Mouse (Mus musculus): Measurements from ENCODE around the gene Akap6. TPM values are rescaled to one million over a fixed set of nuclear protein-coding genes. Genes with fewer than 3 reads are reported as not detected.

The Akap6 gene
- polyA plus RNA-seq, 2 experiments, result under 0.01 to 0.01 TPM

- Histone ChIP-seq H3K4me1 (replicated peaks; ENCODE audit: control insufficient read depth in 2 of 2, insufficient read depth in 2 of 2, low read length in 1 of 2) (no peaks in the 10 kb centered on the region), H3K27ac (no peak overlapping the region), H3K27me3 (ENCODE audit: control insufficient read depth, insufficient read depth, low read length) (no peaks in the 10 kb centered on the region), H3K4me2 (ENCODE audit: low read depth) (no peak overlapping the region), H3K36me3 (replicated peaks; ENCODE audit: control insufficient read depth, insufficient read depth, low read depth) (no peaks in the 10 kb centered on the region), H3K4me3 (ENCODE audit: insufficient read depth in 1 of 2, low read depth in 2 of 2, low read length in 2 of 2) (no peak overlapping the region), H3K9me3 (ENCODE audit: control insufficient read depth, low read length) (no peaks in the 10 kb centered on the region), H3K9ac (replicated peaks) (no peak overlapping the region)
- 32% methylated on average over 5 of the region's 5 CpGs for WGBS (ENCODE audit: insufficient replicate concordance)
- TF ChIP-seq CTCF (IDR thresholded peaks at IDR 0.05; ENCODE audit: low read depth), result no peak
- no peak for TF ChIP-seq EP300 (IDR thresholded peaks at IDR 0.05; ENCODE audit: low read depth)
- ATAC-seq (ENCODE audit: insufficient read depth) (no peak), DNase-seq (ENCODE audit: low read depth in 3 of 3, low spot score in 3 of 3) (no peak)
Measured at GRCm38 (mm10) chr12:53028926-53029325, 329.7 kb downstream of the Akap6 start.

GRCm38 (mm10) chr12:53029910-53030309, 330.7 kb downstream of the Akap6 start:
- TF ChIP-seq CTCF (IDR thresholded peaks at IDR 0.05; ENCODE audit: low read depth) (no peak), EP300 (IDR thresholded peaks at IDR 0.05; ENCODE audit: low read depth) (no peak)
- H3K9ac ChIP-seq (replicated peaks), result no peak overlapping the region
- no peaks in the 10 kb centered on the region for H3K9me3 ChIP-seq (ENCODE audit: control insufficient read depth, low read length)
- no peak overlapping the region for H3K4me3 ChIP-seq (ENCODE audit: insufficient read depth in 1 of 2, low read depth in 2 of 2, low read length in 2 of 2)
- DNase-seq (ENCODE audit: low read depth in 3 of 3, low spot score in 3 of 3) (no peak), ATAC-seq (ENCODE audit: insufficient read depth) (no peak)
- no peak overlapping the region for H3K4me2 ChIP-seq (ENCODE audit: low read depth)
- H3K4me1 ChIP-seq (replicated peaks; ENCODE audit: control insufficient read depth in 2 of 2, insufficient read depth in 2 of 2, low read length in 1 of 2), result no peaks in the 10 kb centered on the region
- H3K36me3 ChIP-seq (replicated peaks; ENCODE audit: control insufficient read depth, insufficient read depth, low read depth), result no peaks in the 10 kb centered on the region
- H3K27ac ChIP-seq, result no peak overlapping the region
- H3K27me3 ChIP-seq (ENCODE audit: control insufficient read depth, insufficient read depth, low read length), result no peaks in the 10 kb centered on the region
- 64% methylated on average over 6 of the region's 6 CpGs for WGBS (ENCODE audit: insufficient replicate concordance)

- no peak for TF ChIP-seq CTCF (IDR thresholded peaks at IDR 0.05; ENCODE audit: low read depth)
- TF ChIP-seq EP300 (IDR thresholded peaks at IDR 0.05; ENCODE audit: low read depth), result no peak
- no peaks in the 10 kb centered on the region for H3K9me3 ChIP-seq (ENCODE audit: control insufficient read depth, low read length)
- no peaks in the 10 kb centered on the region for H3K27me3 ChIP-seq (ENCODE audit: control insufficient read depth, insufficient read depth, low read length)
- no peak overlapping the region for H3K4me3 ChIP-seq (ENCODE audit: insufficient read depth in 1 of 2, low read depth in 2 of 2, low read length in 2 of 2)
- 21% methylated on average over 7 of the region's 7 CpGs for WGBS (ENCODE audit: insufficient replicate concordance)
- H3K9ac ChIP-seq (replicated peaks), result no peak overlapping the region
- no peak overlapping the region for H3K27ac ChIP-seq
- H3K36me3 ChIP-seq (replicated peaks; ENCODE audit: control insufficient read depth, insufficient read depth, low read depth), result no peaks in the 10 kb centered on the region
- no peaks in the 10 kb centered on the region for H3K4me1 ChIP-seq (replicated peaks; ENCODE audit: control insufficient read depth in 2 of 2, insufficient read depth in 2 of 2, low read length in 1 of 2)
- DNase-seq (ENCODE audit: low read depth in 3 of 3, low spot score in 3 of 3), result no peak
- H3K4me2 ChIP-seq (ENCODE audit: low read depth), result no peak overlapping the region
- no peak for ATAC-seq (ENCODE audit: insufficient read depth)
Measured at GRCm38 (mm10) chr12:53032762-53033161, 333.6 kb downstream of the Akap6 start.

- TF ChIP-seq EP300 (IDR thresholded peaks at IDR 0.05; ENCODE audit: low read depth) (no peak), CTCF (IDR thresholded peaks at IDR 0.05; ENCODE audit: low read depth) (no peak)
- Histone ChIP-seq H3K4me2 (ENCODE audit: low read depth) (no peak overlapping the region), H3K4me3 (ENCODE audit: insufficient read depth in 1 of 2, low read depth in 2 of 2, low read length in 2 of 2) (no peak overlapping the region), H3K36me3 (replicated peaks; ENCODE audit: control insufficient read depth, insufficient read depth, low read depth) (no peaks in the 10 kb centered on the region), H3K9me3 (ENCODE audit: control insufficient read depth, low read length) (no peaks in the 10 kb centered on the region), H3K27ac (no peak overlapping the region), H3K4me1 (replicated peaks; ENCODE audit: control insufficient read depth in 2 of 2, insufficient read depth in 2 of 2, low read length in 1 of 2) (no peaks in the 10 kb centered on the region), H3K9ac (replicated peaks) (no peak overlapping the region), H3K27me3 (ENCODE audit: control insufficient read depth, insufficient read depth, low read length) (no peaks in the 10 kb centered on the region)
- DNase-seq (ENCODE audit: low read depth in 3 of 3, low spot score in 3 of 3) (no peak), ATAC-seq (ENCODE audit: insufficient read depth) (no peak)
- WGBS (ENCODE audit: insufficient replicate concordance), result 59% methylated on average over 14 of the region's 14 CpGs
Measured at GRCm38 (mm10) chr12:53033404-53033913, 334.3 kb downstream of the Akap6 start.

- 64% methylated on average over 5 of the region's 5 CpGs for WGBS (ENCODE audit: insufficient replicate concordance)
- no peak overlapping the region for H3K4me2 ChIP-seq (ENCODE audit: low read depth)
- no peaks in the 10 kb centered on the region for H3K9me3 ChIP-seq (ENCODE audit: control insufficient read depth, low read length)
- no peak for ATAC-seq (ENCODE audit: insufficient read depth)
- TF ChIP-seq EP300 (IDR thresholded peaks at IDR 0.05; ENCODE audit: low read depth) (no peak), CTCF (IDR thresholded peaks at IDR 0.05; ENCODE audit: low read depth) (no peak)
- no peak for DNase-seq (ENCODE audit: low read depth in 3 of 3, low spot score in 3 of 3)
- no peak overlapping the region for H3K9ac ChIP-seq (replicated peaks)
- H3K27me3 ChIP-seq (ENCODE audit: control insufficient read depth, insufficient read depth, low read length), result no peaks in the 10 kb centered on the region
- H3K36me3 ChIP-seq (replicated peaks; ENCODE audit: control insufficient read depth, insufficient read depth, low read depth), result no peaks in the 10 kb centered on the region
- no peak overlapping the region for H3K4me3 ChIP-seq (ENCODE audit: insufficient read depth in 1 of 2, low read depth in 2 of 2, low read length in 2 of 2)
- H3K27ac ChIP-seq, result no peak overlapping the region
- H3K4me1 ChIP-seq (replicated peaks; ENCODE audit: control insufficient read depth in 2 of 2, insufficient read depth in 2 of 2, low read length in 1 of 2), result no peaks in the 10 kb centered on the region
Measured at GRCm38 (mm10) chr12:53040634-53041033, 341.5 kb downstream of the Akap6 start.
